In genomic region chr8:90542619-90543018, GRCm38 (mm10) we compare ENCODE assay signal across 21 mouse cellular contexts.
DNase-seq lines count a peak whose midpoint lies in the region; ATAC-seq lines count a peak whose summit lies in the region.
"Had no signal": no experiment of that assay in that cellular context is flagged by ENCODE, and none has a peak within 500 bp of the region (broad histone marks: within the 10 kb centered on the region; RNA-seq: fewer than 3 reads in every experiment).

No protein-coding gene starts in this region.

- H3K27ac ChIP-seq in hindbrain, embryonic 13.5 days, result peak overlapping the region; percentile 49
- H3K27ac ChIP-seq in hindbrain, embryonic 10.5 days, result no peak overlapping the region
- H3K27ac ChIP-seq in neural tube, embryonic 13.5 days (replicated peaks), result peak overlapping the region; percentile 28; the same call in 1 of the 2 replicates
- H3K27ac ChIP-seq in heart, embryonic 11.5 days (ENCODE audit: low read depth, low read length), result no peak overlapping the region
- H3K27ac ChIP-seq: embryonic facial prominence, embryonic 12.5 days; liver, embryonic 15.5 days; neural tube, embryonic 12.5 days had no signal

- H3K4me1 ChIP-seq in hindbrain, embryonic 13.5 days (replicated peaks), result peaks cover 14% of the 10 kb centered on the region
- H3K4me1 ChIP-seq in hindbrain, embryonic 10.5 days (replicated peaks), result peaks cover 12% of the 10 kb centered on the region
- peaks cover 12% of the 10 kb centered on the region for H3K4me1 ChIP-seq in neural tube, embryonic 13.5 days (replicated peaks)
- H3K4me1 ChIP-seq in heart, embryonic 11.5 days (ENCODE audit: control insufficient read depth, insufficient read depth, low read length), result no peaks in the 10 kb centered on the region
- H3K4me1 ChIP-seq: heart, embryonic 12.5 days; liver, embryonic 15.5 days; neural tube, embryonic 12.5 days had no signal

- 38% methylated on average over 8 of the region's 8 CpGs for WGBS in hindbrain, embryonic 13.5 days
- 71% methylated on average over 8 of the region's 8 CpGs for WGBS in hindbrain, embryonic 10.5 days
- 36% methylated on average over 8 of the region's 8 CpGs for WGBS in neural tube, embryonic 13.5 days
- WGBS in heart, embryonic 11.5 days (ENCODE audit: insufficient replicate concordance), result 82% methylated on average over 8 of the region's 8 CpGs

- H3K36me3 ChIP-seq in hindbrain, embryonic 13.5 days, result no peaks in the 10 kb centered on the region
- H3K36me3 ChIP-seq in hindbrain, embryonic 10.5 days, result no peaks in the 10 kb centered on the region
- H3K36me3 ChIP-seq in neural tube, embryonic 13.5 days, result no peaks in the 10 kb centered on the region
- H3K36me3 ChIP-seq in heart, embryonic 11.5 days (ENCODE audit: control insufficient read depth, insufficient read depth, low read length), result no peaks in the 10 kb centered on the region
- H3K36me3 ChIP-seq: embryonic facial prominence, embryonic 12.5 days; heart, embryonic 12.5 days; liver, embryonic 15.5 days; neural tube, embryonic 12.5 days had no signal

- H3K9me3 ChIP-seq in hindbrain, embryonic 13.5 days, result no peaks in the 10 kb centered on the region
- no peaks in the 10 kb centered on the region for H3K9me3 ChIP-seq in hindbrain, embryonic 10.5 days
- no peaks in the 10 kb centered on the region for H3K9me3 ChIP-seq in neural tube, embryonic 13.5 days
- H3K9me3 ChIP-seq in heart, embryonic 11.5 days (replicated peaks; ENCODE audit: control insufficient read depth, low read length), result no peaks in the 10 kb centered on the region
- H3K9me3 ChIP-seq: embryonic facial prominence, embryonic 12.5 days; heart, embryonic 12.5 days; liver, embryonic 15.5 days; neural tube, embryonic 12.5 days had no signal

- no peak overlapping the region for H3K4me2 ChIP-seq in hindbrain, embryonic 13.5 days
- no peak overlapping the region for H3K4me2 ChIP-seq in neural tube, embryonic 13.5 days
- no peak overlapping the region for H3K4me2 ChIP-seq in heart, embryonic 11.5 days
- H3K4me2 ChIP-seq: embryonic facial prominence, embryonic 12.5 days; heart, embryonic 12.5 days; liver, embryonic 15.5 days; neural tube, embryonic 12.5 days had no signal

- H3K9ac ChIP-seq in hindbrain, embryonic 13.5 days, result no peak overlapping the region
- H3K9ac ChIP-seq in neural tube, embryonic 13.5 days, result no peak overlapping the region
- H3K9ac ChIP-seq in heart, embryonic 11.5 days (ENCODE audit: low read depth, low read length), result no peak overlapping the region
- H3K9ac ChIP-seq: embryonic facial prominence, embryonic 12.5 days; heart, embryonic 12.5 days; liver, embryonic 15.5 days; neural tube, embryonic 12.5 days had no signal

- no peak for DNase-seq in hindbrain, embryonic 10.5 days (ENCODE audit: low spot score)
- no peak for DNase-seq in neural tube, embryonic 10.5 days (ENCODE audit: extremely low spot score, low spot score)
- DNase-seq in frontal cortex, postnatal 36 days (ENCODE audit: low spot score in 2 of 2), result peak; percentile 46 to 61
- peak; percentile 11 to 56 for DNase-seq in right cerebral cortex, postnatal 36 days (ENCODE audit: low spot score in 2 of 2)
- DNase-seq in gastrocnemius, adult 8-10 months (ENCODE audit: low spot score in 2 of 2), result no peak
- DNase-seq: adrenal gland, postnatal 14 days; cerebellum, adult 2 months; gastrocnemius, postnatal 25 days; kidney, adult 8-10 months; kidney, postnatal 25 days; thymus, postnatal 14 days had no signal

- no peak for ATAC-seq in hindbrain, embryonic 13.5 days (ENCODE audit: low FRiP score)
- ATAC-seq in neural tube, embryonic 13.5 days (ENCODE audit: low read depth), result no peak
- ATAC-seq in heart, embryonic 11.5 days (replicated peaks; ENCODE audit: insufficient number of reproducible peaks, low FRiP score, low TSS enrichment), result no peak
- ATAC-seq: activated CD4-positive, CD25-positive, alpha-beta regulatory T cell, adult 4 months; lung, postnatal 0 days; Patski had no signal

- no peaks in the 10 kb centered on the region for H3K27me3 ChIP-seq in hindbrain, embryonic 13.5 days
- no peaks in the 10 kb centered on the region for H3K27me3 ChIP-seq in hindbrain, embryonic 10.5 days (ENCODE audit: insufficient read depth, poor library complexity, severe bottlenecking)
- no peaks in the 10 kb centered on the region for H3K27me3 ChIP-seq in neural tube, embryonic 13.5 days
- no peaks in the 10 kb centered on the region for H3K27me3 ChIP-seq in heart, embryonic 11.5 days (ENCODE audit: control insufficient read depth, insufficient read depth, low read length)
- H3K27me3 ChIP-seq: embryonic facial prominence, embryonic 12.5 days; heart, embryonic 12.5 days; liver, embryonic 15.5 days; neural tube, embryonic 12.5 days had no signal

- H3K4me3 ChIP-seq in hindbrain, embryonic 13.5 days, result no peak overlapping the region
- H3K4me3 ChIP-seq in hindbrain, embryonic 10.5 days, result no peak overlapping the region
- H3K4me3 ChIP-seq in neural tube, embryonic 13.5 days, result no peak overlapping the region
- no peak overlapping the region for H3K4me3 ChIP-seq in heart, embryonic 11.5 days (ENCODE audit: low read depth, low read length)
- H3K4me3 ChIP-seq: embryonic facial prominence, embryonic 12.5 days; heart, embryonic 12.5 days; liver, embryonic 15.5 days; neural tube, embryonic 12.5 days had no signal

Comparison
In these comparisons a context has a peak if more than half of its experiments do, and no peak if none do; other contexts are left out.
1. H3K27ac ChIP-seq: peak in hindbrain, embryonic 13.5 days (single experiment) and neural tube, embryonic 13.5 days (single experiment); none in hindbrain, embryonic 10.5 days (single experiment) and heart, embryonic 11.5 days (single experiment).
2. DNase-seq: peak in frontal cortex, postnatal 36 days (2 of 2) and right cerebral cortex, postnatal 36 days (2 of 2); none in hindbrain, embryonic 10.5 days (single experiment), neural tube, embryonic 10.5 days (single experiment) and gastrocnemius, adult 8-10 months (0 of 2).